Mouse (Mus musculus): ENCODE measurements around the gene Hoxa6. TPM values are rescaled to one million over a fixed set of nuclear protein-coding genes. Genes with fewer than 3 reads are reported as not detected.

Hoxa6 gene
- polyA plus RNA-seq, 1 experiment from 2014 or later, result not detected

DNA sequence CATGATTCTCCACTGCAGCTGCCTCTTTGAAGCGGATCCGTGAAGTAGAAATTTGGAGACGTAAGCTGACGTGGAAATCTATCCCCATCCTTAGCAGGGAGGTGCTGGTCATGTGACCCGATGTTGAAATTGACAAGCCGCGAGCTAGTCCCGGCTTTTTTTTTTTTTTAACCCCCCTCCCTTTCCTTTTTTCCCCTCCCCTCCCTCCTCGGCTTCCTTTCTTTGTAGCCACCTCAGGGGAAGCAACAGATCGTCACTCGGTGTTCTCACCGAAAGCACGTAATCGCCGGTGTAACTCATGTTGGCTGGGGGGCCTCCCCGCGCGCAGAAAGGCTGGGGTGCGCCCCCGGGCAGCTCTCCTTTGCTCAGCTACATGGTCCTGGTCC is 37.2 kb upstream of the Hoxa6 start, which contains the start of gene Hoxa11:
TSS of gene Hoxa11 (minus strand) at position 54 of the 386 bp plus-strand sequence.
- Histone ChIP-seq H3K79me2 (ENCODE audit: inconsistent target) (no peaks in the 10 kb centered on the region), H3K36me3 (ENCODE audit: inconsistent target) (no peaks in the 10 kb centered on the region), H3K27ac (no peak within 1 kb of the TSS), H3K4me3 (ENCODE audit: inconsistent target) (no peak within 1 kb of the TSS)
- 4% methylated on average over 18 of the region's 20 CpGs for WGBS (ENCODE audit: missing documents)

DNA sequence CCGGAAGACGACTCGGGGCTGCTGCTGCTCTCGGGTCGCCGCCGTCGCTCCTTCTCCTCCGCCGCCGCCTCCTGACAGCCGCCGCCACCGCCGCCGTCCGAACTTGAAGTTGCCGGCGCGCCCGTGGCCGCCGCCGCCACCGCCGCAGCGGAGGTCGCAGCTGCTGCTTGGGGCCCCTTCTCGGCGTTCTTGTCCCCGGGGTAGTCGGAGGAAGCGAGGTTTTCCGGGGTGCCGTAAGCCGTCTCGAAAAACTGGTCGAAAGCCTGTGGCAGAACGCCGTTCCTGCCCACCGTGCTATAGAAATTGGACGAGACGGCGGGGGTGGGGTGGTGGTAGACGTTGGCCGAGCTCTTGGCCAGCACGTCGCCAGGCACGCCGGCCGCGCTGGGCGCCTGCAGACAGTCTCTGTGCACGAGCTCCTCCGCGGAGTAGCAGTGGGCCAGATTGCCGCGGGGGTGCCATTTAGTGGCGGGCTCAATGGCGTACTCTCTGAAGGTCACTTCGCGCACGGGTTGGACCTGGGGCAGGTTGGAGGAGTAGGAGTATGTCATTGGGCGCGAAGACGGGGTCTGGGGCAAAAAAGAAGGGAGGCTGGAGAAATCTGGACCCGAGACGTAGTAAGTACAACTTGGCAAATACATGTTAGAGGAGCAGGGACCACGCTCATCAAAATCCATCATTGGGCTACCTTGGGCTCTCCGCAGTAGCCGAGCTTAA is 36.7 kb upstream of the Hoxa6 start:
- Histone ChIP-seq H3K4me3 (ENCODE audit: inconsistent target) (no peak overlapping the region), H3K36me3 (ENCODE audit: inconsistent target) (no peaks in the 10 kb centered on the region), H3K79me2 (ENCODE audit: inconsistent target) (no peaks in the 10 kb centered on the region)

DNA sequence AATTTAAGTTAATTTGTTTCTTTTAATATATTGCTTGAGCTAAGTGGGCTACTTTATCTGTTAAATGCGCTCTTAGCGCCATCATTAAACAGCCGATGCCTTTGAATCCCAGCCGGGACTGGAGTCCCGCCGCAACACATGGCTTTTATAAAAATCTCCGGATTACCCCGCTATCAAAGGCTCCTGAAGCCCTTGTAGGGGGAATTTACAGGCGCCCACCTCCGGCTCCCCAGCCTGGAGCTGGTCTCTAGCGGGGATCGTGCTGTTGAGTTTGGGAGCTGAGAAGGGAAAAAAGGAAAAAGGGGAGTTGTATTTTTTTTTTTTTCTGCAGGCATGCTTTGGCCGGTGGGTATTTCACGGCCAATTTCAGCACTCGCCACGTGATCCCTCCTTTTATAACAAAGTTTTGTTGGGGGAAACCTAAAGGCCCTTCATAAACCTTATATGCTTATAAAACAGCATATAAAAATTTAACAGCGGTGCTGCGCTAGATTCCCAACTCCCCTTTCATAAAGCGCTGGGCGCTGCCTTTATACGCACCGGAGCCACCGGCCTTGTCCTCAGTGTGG is 36.0 kb upstream of the Hoxa6 start:
- no peak overlapping the region for H3K27ac ChIP-seq
- H3K36me3 ChIP-seq (ENCODE audit: inconsistent target), result no peaks in the 10 kb centered on the region
- 8% methylated on average over 23 of the region's 23 CpGs for WGBS (ENCODE audit: missing documents)
- no peak overlapping the region for H3K4me3 ChIP-seq (ENCODE audit: inconsistent target)
- H3K79me2 ChIP-seq (ENCODE audit: inconsistent target), result no peaks in the 10 kb centered on the region

More for the DNA sequence above, 36.7 kb upstream of the Hoxa6 start:
- WGBS (ENCODE audit: missing documents), result 4% methylated on average over 63 of the region's 71 CpGs
- no peak overlapping the region for H3K27ac ChIP-seq

DNA sequence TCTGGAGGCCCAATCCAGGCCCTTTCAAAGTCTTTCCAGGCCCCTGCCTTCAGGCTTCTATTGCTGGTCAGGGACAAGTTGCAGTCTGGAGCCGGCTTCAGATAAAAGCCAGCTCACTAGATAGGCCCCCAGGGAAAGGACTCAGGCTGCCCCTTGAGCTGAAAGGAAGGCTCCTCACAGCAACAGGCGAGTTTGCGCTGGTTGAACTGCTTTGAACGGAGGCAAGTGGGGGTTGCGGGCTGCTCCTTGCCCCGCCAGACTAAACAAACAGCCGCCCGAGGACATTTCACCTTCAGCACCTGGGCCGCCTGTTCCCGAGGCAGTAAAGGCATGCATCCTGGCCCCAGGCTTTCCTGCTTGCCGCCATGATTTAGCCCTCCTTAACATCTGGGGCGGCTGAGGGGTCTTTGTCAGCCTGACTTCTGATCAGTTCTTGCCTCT is 35.2 kb upstream of the Hoxa6 start:
- no peaks in the 10 kb centered on the region for H3K79me2 ChIP-seq (ENCODE audit: inconsistent target)
- WGBS (ENCODE audit: missing documents), result 34% methylated on average over 12 of the region's 12 CpGs
- H3K27ac ChIP-seq, result no peak overlapping the region
- no peaks in the 10 kb centered on the region for H3K36me3 ChIP-seq (ENCODE audit: inconsistent target)
- H3K4me3 ChIP-seq (ENCODE audit: inconsistent target), result no peak overlapping the region

DNA sequence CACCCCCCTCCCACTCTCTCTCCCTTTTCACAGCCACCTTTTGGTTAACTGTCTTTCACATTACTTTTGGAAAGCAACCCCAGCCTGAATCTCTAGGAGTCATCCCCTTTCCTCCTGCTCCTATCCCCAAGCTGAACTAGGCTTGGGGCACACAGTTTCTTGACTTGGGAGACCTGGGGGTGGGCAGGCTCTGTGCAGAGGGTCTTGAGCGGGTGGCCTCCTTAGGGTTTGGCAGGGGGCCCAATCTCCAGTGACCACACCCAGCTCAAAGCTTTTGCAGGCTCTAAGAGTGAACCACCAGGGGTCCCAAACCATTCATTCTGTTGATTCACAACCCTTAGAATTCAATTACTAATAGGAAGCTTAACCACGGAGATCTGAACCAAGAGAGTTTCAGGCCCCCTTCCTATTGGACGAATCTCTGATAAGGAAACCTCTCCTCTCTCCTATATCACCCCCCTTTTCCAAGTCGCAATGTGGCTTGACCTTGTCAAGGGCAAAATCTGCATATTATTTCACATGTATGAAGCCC is 34.3 kb upstream of the Hoxa6 start:
- H3K79me2 ChIP-seq (ENCODE audit: inconsistent target), result no peaks in the 10 kb centered on the region
- H3K36me3 ChIP-seq (ENCODE audit: inconsistent target), result no peaks in the 10 kb centered on the region
- 35% methylated on average over 4 of the region's 4 CpGs for WGBS (ENCODE audit: missing documents)
- no peak overlapping the region for H3K4me3 ChIP-seq (ENCODE audit: inconsistent target)
- no peak overlapping the region for H3K27ac ChIP-seq

DNA sequence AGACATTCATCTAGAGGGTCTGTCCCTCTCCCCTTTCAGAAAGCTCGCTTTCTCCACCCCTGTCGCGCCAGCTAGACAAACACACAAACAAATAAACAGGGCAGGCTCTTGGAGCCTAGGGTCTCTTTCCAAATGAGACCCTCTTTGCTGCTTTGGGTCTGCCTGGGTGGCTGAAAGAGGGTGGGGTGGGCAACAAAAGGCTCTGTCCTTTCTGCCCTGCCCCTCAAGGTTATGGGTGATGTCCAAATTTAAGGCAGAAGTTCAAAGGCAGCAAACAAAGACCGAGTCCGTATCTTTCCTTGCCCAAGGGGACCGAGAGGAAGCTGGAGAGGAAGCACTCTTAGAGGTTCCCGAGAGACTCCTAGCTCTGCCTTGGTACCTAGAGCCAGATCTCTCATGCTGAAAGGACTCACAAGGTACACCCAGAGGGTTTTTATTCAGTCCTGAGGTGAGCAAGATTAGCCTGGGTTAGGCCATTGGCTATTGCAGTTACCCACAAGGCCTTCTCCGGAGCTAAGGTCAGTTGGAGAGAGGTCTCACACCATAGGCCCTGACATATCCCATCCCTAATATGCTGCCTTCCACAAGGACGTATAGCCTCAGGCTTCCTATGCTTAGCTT is 32.6 kb upstream of the Hoxa6 start:
- H3K4me3 ChIP-seq (ENCODE audit: inconsistent target), result no peak overlapping the region
- H3K27ac ChIP-seq, result no peak overlapping the region
- H3K36me3 ChIP-seq (ENCODE audit: inconsistent target), result no peaks in the 10 kb centered on the region
- H3K79me2 ChIP-seq (ENCODE audit: inconsistent target), result no peaks in the 10 kb centered on the region
- 17% methylated on average over 9 of the region's 9 CpGs for WGBS (ENCODE audit: missing documents)

DNA sequence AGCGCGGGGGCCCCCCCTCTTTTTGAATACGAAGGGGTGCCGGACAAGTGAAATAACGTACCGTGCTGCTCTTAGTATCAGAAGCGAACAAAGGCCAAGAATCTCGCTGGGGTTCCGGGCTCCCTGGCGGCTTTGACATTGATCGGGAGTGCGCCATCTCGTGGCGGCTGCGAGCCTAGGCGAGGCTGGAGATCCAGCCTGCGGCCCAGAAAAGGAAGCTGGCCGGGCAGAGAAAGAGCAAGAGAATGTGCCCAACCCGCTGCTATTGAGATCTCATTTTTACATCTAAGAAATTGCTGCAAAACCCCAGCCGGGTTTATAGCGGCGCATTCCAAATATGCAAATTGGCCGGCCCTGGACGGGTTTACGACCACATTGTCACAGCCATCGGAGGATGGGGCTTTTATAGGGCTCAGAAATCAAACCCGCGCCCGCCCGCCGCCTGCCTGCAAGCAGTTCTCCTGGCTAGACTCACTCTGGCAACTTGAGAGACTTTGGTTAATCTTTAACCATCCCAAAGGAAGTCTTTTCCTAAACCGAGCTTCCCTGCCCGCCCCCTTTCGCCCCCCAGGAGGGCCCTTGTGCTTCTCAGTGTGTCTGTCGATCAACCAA is 32.0 kb upstream of the Hoxa6 start, which contains the start of gene Hoxa10:
TSS of gene Hoxa10 (minus strand) at position 466 of the 612 bp plus-strand sequence.
- Histone ChIP-seq H3K4me3 (ENCODE audit: inconsistent target) (no peak within 1 kb of the TSS), H3K79me2 (ENCODE audit: inconsistent target) (no peaks in the 10 kb centered on the region), H3K36me3 (ENCODE audit: inconsistent target) (no peaks in the 10 kb centered on the region), H3K27ac (no peak within 1 kb of the TSS)
- WGBS (ENCODE audit: missing documents), result 6% methylated on average over 35 of the region's 35 CpGs

DNA sequence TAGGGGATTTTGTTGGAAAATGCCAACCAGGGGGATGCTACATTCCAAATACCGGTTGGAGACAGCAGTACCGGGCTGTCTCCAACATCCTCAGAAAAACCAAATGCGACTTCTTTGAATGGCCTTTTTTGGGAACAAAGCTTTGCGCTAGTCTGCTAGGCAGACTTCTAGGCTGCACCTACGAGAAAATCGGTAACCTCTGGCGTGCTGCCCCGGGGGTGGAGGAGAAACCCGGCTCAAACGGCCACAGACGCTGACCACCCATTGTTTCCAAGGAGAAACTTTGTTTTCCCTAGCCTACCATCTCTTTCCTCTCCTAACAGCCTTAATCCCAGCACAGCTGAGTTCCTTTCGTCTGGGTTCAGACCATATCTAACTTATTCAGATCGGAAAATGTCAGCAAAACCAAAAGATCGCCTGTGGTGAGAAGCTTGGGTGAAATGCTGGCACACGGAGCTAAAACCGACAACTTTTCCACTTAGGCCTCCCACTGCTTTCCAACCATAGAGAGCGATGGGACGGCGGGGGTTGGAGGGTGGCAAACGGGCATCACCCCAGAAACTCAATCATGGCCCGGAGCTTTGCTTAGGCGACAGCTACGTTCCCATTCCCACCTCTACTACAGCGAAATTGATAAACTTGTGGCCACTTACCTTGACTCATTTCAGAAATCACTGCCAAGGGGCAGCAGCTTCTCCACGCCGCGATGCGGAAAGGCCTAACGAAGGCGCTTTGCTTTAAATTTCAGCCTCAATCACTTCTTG is 31.3 kb upstream of the Hoxa6 start:
- WGBS (ENCODE audit: missing documents), result 9% methylated on average over 30 of the region's 30 CpGs
- H3K36me3 ChIP-seq (ENCODE audit: inconsistent target), result no peaks in the 10 kb centered on the region
- H3K79me2 ChIP-seq (ENCODE audit: inconsistent target), result no peaks in the 10 kb centered on the region
- H3K4me3 ChIP-seq (ENCODE audit: inconsistent target), result no peak overlapping the region
- no peak overlapping the region for H3K27ac ChIP-seq

DNA sequence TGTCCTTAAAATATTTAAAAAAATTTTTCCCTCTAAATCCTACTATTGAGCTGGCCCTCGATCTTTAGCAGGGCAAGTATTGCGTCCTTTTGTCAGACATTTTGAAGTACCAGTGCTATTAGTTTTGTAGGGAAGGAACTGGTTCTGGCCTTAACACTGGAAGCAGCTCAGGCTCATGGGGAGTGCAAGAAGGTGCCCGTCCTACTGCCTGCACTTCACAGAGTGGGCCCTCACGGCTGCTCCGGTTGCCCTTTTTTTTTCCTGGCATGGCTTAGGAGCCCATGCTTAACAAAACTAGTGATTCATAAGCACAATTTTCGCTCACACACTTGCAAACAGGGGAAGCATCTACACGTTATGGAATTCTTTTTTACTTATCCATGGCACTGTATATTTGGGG is 30.5 kb upstream of the Hoxa6 start:
- 39% methylated on average over 7 of the region's 7 CpGs for WGBS (ENCODE audit: missing documents)
- H3K4me3 ChIP-seq (ENCODE audit: inconsistent target), result no peak overlapping the region
- no peaks in the 10 kb centered on the region for H3K79me2 ChIP-seq (ENCODE audit: inconsistent target)
- no peaks in the 10 kb centered on the region for H3K36me3 ChIP-seq (ENCODE audit: inconsistent target)
- no peak overlapping the region for H3K27ac ChIP-seq

DNA sequence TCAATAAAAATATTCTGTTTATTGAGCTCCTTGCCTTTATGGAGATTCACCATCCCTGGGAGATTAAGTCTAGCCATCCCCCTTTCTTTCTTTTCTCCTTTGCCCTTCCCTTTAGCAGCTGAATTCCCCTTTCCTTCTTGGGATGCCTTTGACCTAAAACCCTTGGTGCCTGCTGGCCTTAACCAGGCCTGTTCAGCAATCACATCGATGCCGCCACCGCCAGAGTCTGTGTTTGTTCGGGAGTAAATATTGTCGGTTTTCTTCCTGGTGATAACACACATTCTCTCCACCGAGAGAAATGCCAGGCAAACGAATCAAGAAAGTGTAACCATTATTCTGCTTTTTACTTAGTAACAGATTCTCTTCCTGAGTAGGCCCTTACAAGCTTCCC is 29.6 kb upstream of the Hoxa6 start:
- H3K4me3 ChIP-seq (ENCODE audit: inconsistent target), result no peak overlapping the region
- no peaks in the 10 kb centered on the region for H3K36me3 ChIP-seq (ENCODE audit: inconsistent target)
- 56% methylated on average over 7 of the region's 7 CpGs for WGBS (ENCODE audit: missing documents)
- H3K27ac ChIP-seq, result no peak overlapping the region
- no peaks in the 10 kb centered on the region for H3K79me2 ChIP-seq (ENCODE audit: inconsistent target)

DNA sequence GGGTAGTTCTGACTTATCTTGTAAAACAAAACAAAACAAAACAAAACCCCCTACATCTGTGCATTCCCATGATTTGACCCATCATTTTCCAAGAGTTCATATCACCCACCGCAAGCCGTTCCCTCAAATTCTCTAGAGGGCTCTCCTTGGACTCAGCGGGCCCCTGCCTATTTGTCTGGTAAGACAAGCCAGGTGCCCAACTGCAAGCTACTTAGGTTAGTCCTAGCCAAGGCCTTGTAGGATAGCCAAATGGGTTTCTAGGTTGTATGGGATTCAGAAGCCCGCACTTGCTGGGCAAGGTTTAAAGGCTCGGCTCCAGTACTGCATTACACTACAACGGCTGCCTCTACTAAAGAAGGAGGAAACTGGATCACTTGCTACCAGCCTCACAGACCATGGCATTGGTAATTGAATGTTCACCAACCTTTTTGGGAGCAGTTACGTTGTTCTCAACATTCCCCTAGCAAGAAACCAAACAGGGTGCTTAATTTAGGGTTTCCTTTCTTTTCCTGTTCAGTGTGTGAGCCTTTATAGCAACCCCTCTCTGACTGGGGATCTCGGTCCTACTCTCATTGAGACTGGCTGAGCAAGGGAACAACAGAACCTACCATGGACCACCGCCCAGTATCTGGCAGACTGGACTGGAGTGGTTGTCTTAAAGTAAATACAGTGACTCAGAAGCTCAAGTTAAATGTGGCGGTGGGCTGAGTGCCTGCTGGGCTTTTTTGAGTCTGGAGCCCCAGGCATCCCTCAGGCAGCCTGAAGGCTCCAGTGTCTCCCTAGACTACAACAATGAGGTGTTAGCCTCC is 29.0 kb upstream of the Hoxa6 start:
- no peaks in the 10 kb centered on the region for H3K79me2 ChIP-seq (ENCODE audit: inconsistent target)
- H3K36me3 ChIP-seq (ENCODE audit: inconsistent target), result no peaks in the 10 kb centered on the region
- H3K4me3 ChIP-seq (ENCODE audit: inconsistent target), result no peak overlapping the region
- H3K27ac ChIP-seq, result no peak overlapping the region
- WGBS (ENCODE audit: missing documents), result 93% methylated on average over 10 of the region's 10 CpGs

DNA sequence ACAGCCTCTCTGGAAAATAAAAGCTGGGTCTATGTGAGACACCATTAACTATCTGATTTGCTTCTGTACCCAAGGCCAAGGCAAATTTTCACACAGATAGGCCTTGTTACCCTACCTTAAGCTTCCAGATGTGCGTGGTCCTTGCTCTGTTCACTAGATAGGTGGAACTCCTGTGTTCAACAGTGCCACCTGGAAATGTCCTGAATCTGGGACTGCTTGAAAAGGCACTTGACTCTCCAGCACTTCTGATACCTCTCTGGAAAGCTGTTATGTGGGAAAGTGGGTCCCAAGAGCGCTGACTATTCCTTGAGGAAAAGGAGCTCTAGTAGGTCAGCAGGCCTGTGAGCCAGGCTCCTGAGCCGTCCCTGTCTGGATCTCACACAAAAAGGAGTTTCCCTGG is 28.3 kb upstream of the Hoxa6 start:
- WGBS (ENCODE audit: missing documents), result 95% methylated on average over 3 of the region's 3 CpGs
- no peaks in the 10 kb centered on the region for H3K79me2 ChIP-seq (ENCODE audit: inconsistent target)
- no peak overlapping the region for H3K27ac ChIP-seq
- H3K4me3 ChIP-seq (ENCODE audit: inconsistent target), result no peak overlapping the region
- no peaks in the 10 kb centered on the region for H3K36me3 ChIP-seq (ENCODE audit: inconsistent target)

DNA sequence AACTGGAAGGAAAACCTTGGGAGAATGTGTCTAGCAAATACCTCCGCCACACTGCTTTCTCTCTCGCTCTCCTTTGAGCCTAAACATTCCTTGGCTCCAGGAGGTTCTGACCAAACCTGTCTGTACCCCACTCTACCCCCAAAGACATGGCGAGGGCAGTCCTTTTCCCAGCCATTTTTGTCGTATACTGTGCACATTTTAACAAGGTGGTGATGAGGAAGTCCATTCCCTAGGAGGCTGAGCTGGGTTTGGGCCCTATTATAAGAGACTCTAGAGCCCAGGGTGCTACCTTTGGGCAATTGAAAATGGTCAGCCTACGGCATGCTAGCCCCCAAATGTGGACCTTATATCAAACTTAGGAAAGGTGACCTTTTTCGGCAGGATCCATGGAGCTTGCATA is 27.3 kb upstream of the Hoxa6 start:
- Histone ChIP-seq H3K27ac (no peak overlapping the region), H3K79me2 (ENCODE audit: inconsistent target) (no peaks in the 10 kb centered on the region), H3K4me3 (ENCODE audit: inconsistent target) (no peak overlapping the region), H3K36me3 (ENCODE audit: inconsistent target) (no peaks in the 10 kb centered on the region)
- WGBS (ENCODE audit: missing documents), result 85% methylated on average over 6 of the region's 6 CpGs
